Mouse (Mus musculus): ENCODE measurements around the gene Retreg1. TPM values are rescaled to one million over a fixed set of nuclear protein-coding genes. Genes with fewer than 3 reads are reported as not detected.
A peak's percentile ranks its signal among the peaks of the same experiment; 100 is the strongest.

Gene Retreg1
- polyA plus RNA-seq, 1 experiment from 2014 or later, result 10.1 TPM

DNA sequence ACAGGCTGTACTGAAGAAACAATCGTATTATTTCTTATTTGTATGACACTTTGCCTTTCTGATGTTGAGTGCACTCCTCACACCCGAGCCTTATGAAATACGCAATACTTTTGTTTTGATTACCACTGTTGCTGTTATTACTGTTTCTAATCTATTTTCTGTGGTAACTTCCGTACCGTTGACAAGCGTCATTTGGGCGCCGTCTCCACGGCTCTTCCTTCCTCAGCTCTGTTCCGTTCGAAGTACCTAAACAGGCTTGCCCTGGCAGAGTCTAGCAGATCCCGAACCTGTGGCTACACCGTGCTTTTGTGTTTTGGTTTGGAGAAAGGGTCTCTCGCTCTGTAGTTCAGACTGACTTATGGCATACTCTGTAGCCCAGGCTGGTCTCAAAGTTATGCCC lies 84.1 kb downstream of the Retreg1 start:
- 72% methylated on average over 14 of the region's 14 CpGs for WGBS (ENCODE audit: insufficient replicate concordance)

DNA sequence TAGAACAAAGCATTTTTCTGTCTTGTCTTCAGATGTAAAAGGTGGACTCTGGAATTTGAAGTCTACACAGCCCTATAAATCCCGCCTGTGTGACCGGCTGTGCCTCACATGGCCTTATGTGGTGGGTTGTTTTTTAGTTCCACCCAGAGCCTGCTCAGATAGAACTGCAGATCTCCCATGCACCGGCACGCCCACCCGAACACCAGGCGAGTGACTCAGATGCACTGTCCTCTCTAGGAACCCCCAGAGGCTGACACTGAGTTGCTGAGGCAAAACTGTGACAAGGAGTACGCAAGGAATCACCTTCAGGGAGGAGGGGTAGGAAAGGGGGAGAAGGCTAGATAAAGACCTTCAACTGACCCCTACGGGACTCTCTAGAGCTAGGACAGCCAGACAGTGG lies 85.0 kb downstream of the Retreg1 start:
- 69% methylated on average over 8 of the region's 8 CpGs for WGBS (ENCODE audit: insufficient replicate concordance)
- Histone ChIP-seq H3K9ac (ENCODE audit: low read depth, low read length) (no peak overlapping the region), H3K4me2 (ENCODE audit: low read depth, low read length) (no peak overlapping the region), H3K4me3 (ENCODE audit: low read depth, low read length) (no peak overlapping the region), H3K9me3 (replicated peaks; ENCODE audit: control insufficient read depth, low read length) (no peaks in the 10 kb centered on the region), H3K36me3 (ENCODE audit: control insufficient read depth, insufficient read depth) (no peaks in the 10 kb centered on the region), H3K27ac (ENCODE audit: low read length) (no peak overlapping the region), H3K4me1 (ENCODE audit: control insufficient read depth, low read depth, low read length) (peaks cover 2% of the 10 kb centered on the region; the same call in 1 of the 2 replicates), H3K27me3 (ENCODE audit: control insufficient read depth, insufficient read depth, low read depth, low read length) (no peaks in the 10 kb centered on the region)
- no peak for ATAC-seq (ENCODE audit: low read depth)

More for the DNA sequence above, 84.1 kb downstream of the Retreg1 start:
- no peak overlapping the region for H3K9ac ChIP-seq (ENCODE audit: low read depth, low read length)
- H3K27ac ChIP-seq (ENCODE audit: low read length), result no peak overlapping the region
- no peaks in the 10 kb centered on the region for H3K27me3 ChIP-seq (ENCODE audit: control insufficient read depth, insufficient read depth, low read depth, low read length)
- H3K4me2 ChIP-seq (ENCODE audit: low read depth, low read length), result no peak overlapping the region
- H3K9me3 ChIP-seq (replicated peaks; ENCODE audit: control insufficient read depth, low read length), result no peaks in the 10 kb centered on the region
- ATAC-seq (ENCODE audit: low read depth), result no peak
- no peak overlapping the region for H3K4me3 ChIP-seq (ENCODE audit: low read depth, low read length)
- no peaks in the 10 kb centered on the region for H3K36me3 ChIP-seq (ENCODE audit: control insufficient read depth, insufficient read depth)
- H3K4me1 ChIP-seq (ENCODE audit: control insufficient read depth, low read depth, low read length), result no peaks in the 10 kb centered on the region

GRCm38 (mm10) chr15:25928831-25929230 lies 85.9 kb downstream of the Retreg1 start:
- 54% methylated on average over 5 of the region's 5 CpGs for WGBS (ENCODE audit: insufficient replicate concordance)
- H3K36me3 ChIP-seq (ENCODE audit: control insufficient read depth, insufficient read depth), result no peaks in the 10 kb centered on the region
- H3K4me2 ChIP-seq (ENCODE audit: low read depth, low read length), result no peak overlapping the region
- no peak overlapping the region for H3K4me3 ChIP-seq (ENCODE audit: low read depth, low read length)
- H3K4me1 ChIP-seq (ENCODE audit: control insufficient read depth, low read depth, low read length), result peaks cover 7% of the 10 kb centered on the region; the same call in 1 of the 2 replicates
- no peak for ATAC-seq (ENCODE audit: low read depth)
- no peaks in the 10 kb centered on the region for H3K27me3 ChIP-seq (ENCODE audit: control insufficient read depth, insufficient read depth, low read depth, low read length)
- H3K9ac ChIP-seq (ENCODE audit: low read depth, low read length), result no peak overlapping the region
- no peak overlapping the region for H3K27ac ChIP-seq (ENCODE audit: low read length)
- H3K9me3 ChIP-seq (replicated peaks; ENCODE audit: control insufficient read depth, low read length), result no peaks in the 10 kb centered on the region

DNA sequence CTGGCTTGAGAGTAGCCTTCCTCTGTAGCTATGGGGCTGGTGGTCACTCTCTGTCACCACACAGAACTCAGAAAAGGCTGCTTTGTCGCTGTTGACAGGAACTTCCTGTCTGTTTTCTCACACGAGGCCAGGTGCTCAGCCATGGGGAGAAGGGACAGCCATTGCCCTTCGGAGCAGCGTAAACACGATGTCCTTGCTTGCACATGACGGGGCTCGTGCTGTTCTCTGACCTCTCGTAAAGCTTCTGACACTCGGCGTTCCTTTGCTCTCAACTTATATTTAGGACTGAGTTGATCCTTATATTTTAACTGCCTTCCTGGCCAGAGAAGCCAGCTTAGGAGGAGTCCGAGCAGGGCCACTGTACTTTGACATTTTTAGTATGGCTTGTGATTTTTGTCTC lies 86.5 kb downstream of the Retreg1 start:
- no peak overlapping the region for H3K4me2 ChIP-seq (ENCODE audit: low read depth, low read length)
- no peak overlapping the region for H3K9ac ChIP-seq (ENCODE audit: low read depth, low read length)
- H3K27ac ChIP-seq (ENCODE audit: low read length), result no peak overlapping the region
- H3K9me3 ChIP-seq (replicated peaks; ENCODE audit: control insufficient read depth, low read length), result no peaks in the 10 kb centered on the region
- H3K4me3 ChIP-seq (ENCODE audit: low read depth, low read length), result no peak overlapping the region
- no peak for ATAC-seq (ENCODE audit: low read depth)
- H3K36me3 ChIP-seq (ENCODE audit: control insufficient read depth, insufficient read depth), result no peaks in the 10 kb centered on the region
- peaks cover 7% of the 10 kb centered on the region; the same call in 1 of the 2 replicates for H3K4me1 ChIP-seq (ENCODE audit: control insufficient read depth, low read depth, low read length)
- no peaks in the 10 kb centered on the region for H3K27me3 ChIP-seq (ENCODE audit: control insufficient read depth, insufficient read depth, low read depth, low read length)
- 50% methylated on average over 11 of the region's 11 CpGs for WGBS (ENCODE audit: insufficient replicate concordance)

DNA sequence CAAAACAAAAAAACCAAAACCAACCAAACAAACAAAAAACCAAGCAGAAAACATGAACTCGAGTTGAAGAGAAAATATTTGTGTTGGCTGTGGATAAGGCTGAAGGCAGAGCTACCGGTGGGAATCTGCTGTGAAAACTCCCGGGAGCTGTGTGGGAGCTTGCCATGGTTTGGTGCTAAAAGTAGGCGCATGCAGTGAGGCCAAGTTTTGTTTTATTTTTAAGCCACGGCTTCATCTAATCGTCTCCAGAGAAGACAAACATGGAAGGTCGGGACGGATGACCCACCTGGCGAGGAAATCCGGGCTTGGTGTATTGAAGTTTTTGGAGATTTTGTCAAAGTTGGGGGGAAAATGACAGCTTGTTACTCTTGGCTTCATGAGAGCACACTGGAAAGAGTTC lies 87.0 kb downstream of the Retreg1 start:
- 71% methylated on average over 10 of the region's 10 CpGs for WGBS (ENCODE audit: insufficient replicate concordance)
- no peaks in the 10 kb centered on the region for H3K36me3 ChIP-seq (ENCODE audit: control insufficient read depth, insufficient read depth)
- H3K9ac ChIP-seq (ENCODE audit: low read depth, low read length), result no peak overlapping the region
- ATAC-seq (ENCODE audit: low read depth), result no peak
- H3K4me1 ChIP-seq (ENCODE audit: control insufficient read depth, low read depth, low read length), result peaks cover 7% of the 10 kb centered on the region; the same call in 1 of the 2 replicates
- H3K27me3 ChIP-seq (ENCODE audit: control insufficient read depth, insufficient read depth, low read depth, low read length), result no peaks in the 10 kb centered on the region
- H3K27ac ChIP-seq (ENCODE audit: low read length), result no peak overlapping the region
- H3K4me2 ChIP-seq (ENCODE audit: low read depth, low read length), result no peak overlapping the region
- H3K4me3 ChIP-seq (ENCODE audit: low read depth, low read length), result no peak overlapping the region
- H3K9me3 ChIP-seq (replicated peaks; ENCODE audit: control insufficient read depth, low read length), result no peaks in the 10 kb centered on the region

DNA sequence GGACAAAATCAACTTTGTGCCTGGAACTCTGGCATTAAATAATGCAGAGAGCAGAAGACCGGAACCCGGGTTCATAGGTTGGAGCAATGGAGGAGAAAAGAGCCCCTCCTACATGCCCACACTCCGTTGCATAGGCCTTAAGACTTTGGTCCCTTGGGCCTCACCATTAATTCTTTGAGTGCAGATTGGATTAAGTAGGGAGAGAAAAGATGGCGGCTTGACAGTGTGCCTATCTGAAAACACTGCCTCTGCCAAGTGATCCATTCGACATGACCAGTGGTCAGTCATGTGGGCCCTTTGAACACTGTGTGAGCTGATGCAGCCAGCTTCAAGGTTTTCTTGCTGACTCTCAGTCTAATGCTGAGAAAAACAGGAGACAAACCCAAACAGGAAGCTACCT lies 87.7 kb downstream of the Retreg1 start:
- Histone ChIP-seq H3K27ac (ENCODE audit: low read length) (no peak overlapping the region), H3K9ac (ENCODE audit: low read depth, low read length) (no peak overlapping the region), H3K4me3 (ENCODE audit: low read depth, low read length) (no peak overlapping the region), H3K4me2 (ENCODE audit: low read depth, low read length) (no peak overlapping the region), H3K27me3 (ENCODE audit: control insufficient read depth, insufficient read depth, low read depth, low read length) (no peaks in the 10 kb centered on the region), H3K36me3 (ENCODE audit: control insufficient read depth, insufficient read depth) (no peaks in the 10 kb centered on the region), H3K9me3 (replicated peaks; ENCODE audit: control insufficient read depth, low read length) (no peaks in the 10 kb centered on the region), H3K4me1 (ENCODE audit: control insufficient read depth, low read depth, low read length) (peaks cover 7% of the 10 kb centered on the region; the same call in 1 of the 2 replicates)
- ATAC-seq (ENCODE audit: low read depth), result no peak
- WGBS (ENCODE audit: insufficient replicate concordance), result 78% methylated on average over 5 of the region's 5 CpGs

- Histone ChIP-seq H3K27me3 (ENCODE audit: control insufficient read depth, insufficient read depth, low read depth, low read length) (no peaks in the 10 kb centered on the region), H3K4me2 (ENCODE audit: low read depth, low read length) (no peak overlapping the region), H3K4me3 (ENCODE audit: low read depth, low read length) (no peak overlapping the region), H3K9ac (ENCODE audit: low read depth, low read length) (no peak overlapping the region), H3K9me3 (replicated peaks; ENCODE audit: control insufficient read depth, low read length) (no peaks in the 10 kb centered on the region), H3K36me3 (ENCODE audit: control insufficient read depth, insufficient read depth) (no peaks in the 10 kb centered on the region), H3K27ac (ENCODE audit: low read length) (no peak overlapping the region), H3K4me1 (ENCODE audit: control insufficient read depth, low read depth, low read length) (peaks cover 7% of the 10 kb centered on the region; the same call in 1 of the 2 replicates)
- no peak for ATAC-seq (ENCODE audit: low read depth)
- WGBS (ENCODE audit: insufficient replicate concordance), result 60% methylated on average over 9 of the region's 9 CpGs
Measured at GRCm38 (mm10) chr15:25932497-25932896, 89.5 kb downstream of the Retreg1 start.

GRCm38 (mm10) chr15:25932937-25933684 lies 90.1 kb downstream of the Retreg1 start:
- H3K4me2 ChIP-seq (ENCODE audit: low read depth, low read length), result peak overlapping the region; percentile 24; the same call in 1 of the 2 replicates
- peak; percentile 71 for ATAC-seq (ENCODE audit: low read depth)
- no peaks in the 10 kb centered on the region for H3K9me3 ChIP-seq (replicated peaks; ENCODE audit: control insufficient read depth, low read length)
- H3K4me1 ChIP-seq (ENCODE audit: control insufficient read depth, low read depth, low read length), result peaks cover 7% of the 10 kb centered on the region; the same call in 1 of the 2 replicates
- WGBS (ENCODE audit: insufficient replicate concordance), result 31% methylated on average over 16 of the region's 16 CpGs
- H3K27ac ChIP-seq (ENCODE audit: low read length), result peak overlapping the region; percentile 48; the same call in 1 of the 2 replicates
- H3K4me3 ChIP-seq (ENCODE audit: low read depth, low read length), result 0 out of 2 replicates have a peak overlapping the region, but pooled peaks have one; percentile 8
- H3K27me3 ChIP-seq (ENCODE audit: control insufficient read depth, insufficient read depth, low read depth, low read length), result no peaks in the 10 kb centered on the region
- H3K9ac ChIP-seq (ENCODE audit: low read depth, low read length), result no peak overlapping the region
- no peaks in the 10 kb centered on the region for H3K36me3 ChIP-seq (ENCODE audit: control insufficient read depth, insufficient read depth)

DNA sequence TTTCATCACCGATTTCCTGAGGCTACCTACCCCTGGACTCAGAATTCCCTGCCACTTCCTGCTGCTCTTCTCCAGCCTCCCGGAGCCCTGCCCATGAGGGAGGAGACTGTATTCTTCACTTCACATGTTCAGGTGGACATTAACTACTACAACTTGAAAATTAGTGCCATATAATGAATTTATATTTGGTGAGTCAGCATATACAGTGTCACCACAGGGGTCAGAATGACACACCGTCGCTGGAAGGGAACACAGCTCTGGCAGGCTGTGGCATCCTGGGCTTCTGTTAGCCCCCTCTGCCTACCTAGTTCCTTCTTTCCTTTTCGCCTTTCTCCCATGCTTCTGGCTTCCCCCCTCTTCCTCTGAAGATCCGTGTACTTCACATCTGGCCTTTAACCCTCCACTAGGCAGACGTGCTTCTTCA lies 90.7 kb downstream of the Retreg1 start:
- no peak overlapping the region for H3K9ac ChIP-seq (ENCODE audit: low read depth, low read length)

More for the DNA sequence above, 90.7 kb downstream of the Retreg1 start:
- H3K4me2 ChIP-seq (ENCODE audit: low read depth, low read length), result peak overlapping the region; percentile 24; the same call in 1 of the 2 replicates
- no peaks in the 10 kb centered on the region for H3K9me3 ChIP-seq (replicated peaks; ENCODE audit: control insufficient read depth, low read length)
- 0 out of 2 replicates have a peak overlapping the region, but pooled peaks have one; percentile 8 for H3K4me3 ChIP-seq (ENCODE audit: low read depth, low read length)
- ATAC-seq (ENCODE audit: low read depth), result peak; percentile 19; the same call in 1 of the 2 replicates
- H3K36me3 ChIP-seq (ENCODE audit: control insufficient read depth, insufficient read depth), result no peaks in the 10 kb centered on the region
- H3K4me1 ChIP-seq (ENCODE audit: control insufficient read depth, low read depth, low read length), result peaks cover 7% of the 10 kb centered on the region; the same call in 1 of the 2 replicates
- no peaks in the 10 kb centered on the region for H3K27me3 ChIP-seq (ENCODE audit: control insufficient read depth, insufficient read depth, low read depth, low read length)
- H3K27ac ChIP-seq (ENCODE audit: low read length), result no peak overlapping the region
- WGBS (ENCODE audit: insufficient replicate concordance), result 41% methylated on average over 7 of the region's 7 CpGs

All from liver, embryonic 16.5 days (tissue).